Mouse (Mus musculus) stomach, embryonic 16.5 days (tissue): ENCODE measurements around the gene Ptcd3. TPM values are rescaled to one million over a fixed set of nuclear protein-coding genes. Genes with fewer than 3 reads are reported as not detected.

Experiments used
- ATAC-seq: fragments of 200-750 bp; cut with Nextera tagmentation; 2 replicates; pipeline ENCODE4 v1.8.0; 2017; ENCODE audit warnings: moderate number of reproducible peaks, moderate TSS enrichment; ENCODE audit not compliant: insufficient read depth, low FRiP score
- H3K27ac ChIP-seq: fragments of 300-500 bp; sonication (generic); 2 replicates; pipeline ENCODE4 v1.5.1; 2014; ENCODE audit warnings: low read length
- H3K27me3 ChIP-seq: fragments of 300-500 bp; sonication (generic); 2 replicates; pipeline ENCODE4 v1.6.1; 2014; ENCODE audit warnings: low read length, control low read depth, mixed read lengths; ENCODE audit not compliant: control insufficient read depth, insufficient read depth
- H3K36me3 ChIP-seq: fragments of 300-500 bp; sonication (generic); 2 replicates; pipeline ENCODE4 v1.6.1; 2014; ENCODE audit warnings: low read length; ENCODE audit not compliant: control insufficient read depth, insufficient read depth
- H3K4me1 ChIP-seq: fragments of 300-500 bp; sonication (generic); 2 replicates; pipeline ENCODE4 v1.6.1; 2014; ENCODE audit warnings: low read length, control low read depth, mixed read lengths; ENCODE audit not compliant: control insufficient read depth, insufficient read depth
- H3K4me2 ChIP-seq: fragments of 300-500 bp; sonication (generic); 2 replicates; pipeline ENCODE4 v1.6.1; 2014; ENCODE audit warnings: low read depth, low read length, mixed read lengths
- H3K4me3 ChIP-seq: fragments of 300-500 bp; sonication (generic); replicated peaks from 2 replicates; pipeline ENCODE4 v1.5.1; 2014; ENCODE audit warnings: mild to moderate bottlenecking, low read length
- H3K9ac ChIP-seq: fragments of 300-500 bp; sonication (generic); 2 replicates; pipeline ENCODE4 v1.6.1; 2014; ENCODE audit warnings: low read length
- H3K9me3 ChIP-seq: fragments of 300-500 bp; sonication (generic); replicated peaks from 2 replicates; pipeline ENCODE4 v1.6.1; 2016; ENCODE audit warnings: low read length, control low read depth; ENCODE audit not compliant: control insufficient read depth
- WGBS: fragments of 180-500 bp; shearing (Covaris S2); extraction: QIAGEN DNeasy Blood & Tissue Kit; methylation state at CpG from one replicate; pipeline ENCODE4 v1.1.7; 2014; 5-methylcytosine and 5-hydroxymethylcytosine counted together
- polyA plus RNA-seq: library from polyadenylated mRNA; unstranded; fragments of >200 nt; fragmentation: Nextera tagmentation; extraction: Ambion mirVana; gene quantifications from 2 replicates; pipeline ENCODE4 v1.2.1, GENCODE M21; 2015

Gene Ptcd3
- 88.1 and 90.8 TPM in 2 replicates for polyA plus RNA-seq

GRCm38 (mm10) chr6:71908481-71909381 lies at the start of gene Ptcd3, which contains the start of gene Polr1a:
TSS of gene Ptcd3 (minus strand) at chr6:71908750.
TSS of gene Polr1a (plus strand) at chr6:71909053.
- peak within 1 kb of the TSS; percentile 82 for H3K4me2 ChIP-seq
- peaks cover 9% of the 10 kb centered on the region; the same call in 1 of the 2 replicates for H3K36me3 ChIP-seq
- peak; percentile 88 for ATAC-seq
- H3K9ac ChIP-seq = peak within 1 kb of the TSS; percentile 81
- H3K4me3 ChIP-seq = peak within 1 kb of the TSS; percentile 97
- no peaks in the 10 kb centered on the region for H3K27me3 ChIP-seq
- H3K4me1 ChIP-seq = peaks cover 3% of the 10 kb centered on the region
- peak within 1 kb of the TSS; percentile 81 for H3K27ac ChIP-seq
- H3K9me3 ChIP-seq = no peaks in the 10 kb centered on the region
- WGBS = under 1% methylated on average over 58 of the region's 58 CpGs

DNA sequence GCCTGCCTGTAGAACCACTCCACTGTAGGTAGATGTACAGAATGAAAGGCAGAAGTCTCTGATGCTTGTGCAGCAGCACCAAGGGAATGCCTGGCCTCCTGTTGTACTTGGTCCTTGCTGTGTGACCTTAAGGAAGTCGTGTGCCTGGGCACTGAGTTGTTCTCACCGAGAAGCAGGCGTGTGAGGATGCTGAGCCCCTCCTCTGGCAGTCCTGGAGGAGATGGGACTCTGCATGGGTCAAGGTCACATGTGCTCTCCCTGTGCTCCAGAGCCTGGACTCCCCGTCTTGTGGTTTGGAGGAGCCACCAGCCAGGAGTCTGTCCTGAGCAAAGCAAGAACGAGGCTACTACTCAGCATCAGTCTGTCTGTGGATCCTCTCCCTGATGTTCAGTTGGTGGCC lies 42.6 kb upstream of the Ptcd3 start:
- no peaks in the 10 kb centered on the region for H3K4me1 ChIP-seq
- no peak overlapping the region for H3K9ac ChIP-seq
- H3K27me3 ChIP-seq = no peaks in the 10 kb centered on the region
- no peaks in the 10 kb centered on the region for H3K36me3 ChIP-seq
- ATAC-seq = no peak
- no peak overlapping the region for H3K4me2 ChIP-seq
- H3K9me3 ChIP-seq = no peaks in the 10 kb centered on the region
- H3K4me3 ChIP-seq = no peak overlapping the region
- 86% methylated on average over 5 of the region's 5 CpGs for WGBS
- no peak overlapping the region for H3K27ac ChIP-seq

GRCm38 (mm10) chr6:71950592-71950991 lies 42.0 kb upstream of the Ptcd3 start:
- Histone ChIP-seq H3K36me3 (no peaks in the 10 kb centered on the region), H3K4me3 (no peak overlapping the region), H3K9ac (no peak overlapping the region), H3K9me3 (no peaks in the 10 kb centered on the region), H3K4me1 (no peaks in the 10 kb centered on the region), H3K27ac (no peak overlapping the region), H3K27me3 (no peaks in the 10 kb centered on the region), H3K4me2 (no peak overlapping the region)
- WGBS = 67% methylated on average over 3 of the region's 3 CpGs
- ATAC-seq = no peak

- Histone ChIP-seq H3K27ac (no peak overlapping the region), H3K9ac (no peak overlapping the region), H3K9me3 (no peaks in the 10 kb centered on the region), H3K27me3 (no peaks in the 10 kb centered on the region), H3K36me3 (no peaks in the 10 kb centered on the region), H3K4me3 (no peak overlapping the region), H3K4me1 (no peaks in the 10 kb centered on the region), H3K4me2 (no peak overlapping the region)
- ATAC-seq = no peak
- WGBS = 79% methylated on average over 3 of the region's 3 CpGs
These were observed 41.2 kb upstream of the Ptcd3 start for GRCm38 (mm10) chr6:71949721-71950120.

DNA sequence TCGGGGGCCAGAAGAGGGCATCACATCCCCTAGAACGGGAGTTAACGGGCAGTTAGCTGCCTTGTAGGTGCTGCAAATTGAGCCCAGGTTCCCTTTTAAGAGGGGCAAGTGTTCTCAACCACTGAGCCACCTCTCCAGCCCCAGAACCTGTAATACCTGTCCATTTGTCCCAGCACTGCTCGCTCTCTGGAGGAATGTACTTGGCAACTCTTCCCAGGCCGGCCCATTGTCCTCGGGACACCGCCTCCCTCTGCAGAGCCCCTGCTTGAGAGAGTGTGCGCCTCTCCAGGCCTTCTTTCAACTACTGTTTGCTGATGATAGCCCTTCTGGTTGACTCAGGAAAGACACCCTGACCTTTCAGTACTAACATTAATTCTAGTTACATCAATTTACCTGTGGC lies 37.6 kb upstream of the Ptcd3 start:
- Histone ChIP-seq H3K4me1 (no peaks in the 10 kb centered on the region), H3K27me3 (no peaks in the 10 kb centered on the region), H3K9ac (no peak overlapping the region), H3K9me3 (no peaks in the 10 kb centered on the region), H3K27ac (no peak overlapping the region), H3K4me2 (no peak overlapping the region), H3K36me3 (peaks cover 8% of the 10 kb centered on the region; the same call in 1 of the 2 replicates), H3K4me3 (no peak overlapping the region)
- peak; percentile 17; the same call in 1 of the 2 replicates for ATAC-seq
- 73% methylated on average over 8 of the region's 8 CpGs for WGBS

GRCm38 (mm10) chr6:71945101-71945500 lies 36.6 kb upstream of the Ptcd3 start:
- Histone ChIP-seq H3K4me3 (no peak overlapping the region), H3K4me2 (no peak overlapping the region), H3K9ac (no peak overlapping the region), H3K4me1 (no peaks in the 10 kb centered on the region), H3K9me3 (no peaks in the 10 kb centered on the region), H3K27me3 (no peaks in the 10 kb centered on the region), H3K36me3 (peaks cover 8% of the 10 kb centered on the region; the same call in 1 of the 2 replicates), H3K27ac (no peak overlapping the region)
- 79% methylated on average over 6 of the region's 6 CpGs for whole genome bisulfite sequencing
- no peak for ATAC-seq

- H3K36me3 ChIP-seq = peaks cover 8% of the 10 kb centered on the region; the same call in 1 of the 2 replicates
These were observed 32.4 kb upstream of the Ptcd3 start for GRCm38 (mm10) chr6:71940912-71941311.

GRCm38 (mm10) chr6:71935737-71936136 lies 27.2 kb upstream of the Ptcd3 start:
- Histone ChIP-seq H3K36me3 (peaks cover 9% of the 10 kb centered on the region), H3K4me3 (no peak overlapping the region), H3K9me3 (no peaks in the 10 kb centered on the region), H3K9ac (no peak overlapping the region), H3K4me2 (no peak overlapping the region), H3K27me3 (no peaks in the 10 kb centered on the region), H3K27ac (peak overlapping the region; percentile 21; the same call in 1 of the 2 replicates), H3K4me1 (no peaks in the 10 kb centered on the region)
- no peak for ATAC-seq
- WGBS = 64% methylated on average over 2 of the region's 2 CpGs

More at GRCm38 (mm10) chr6:71940912-71941311, 32.4 kb upstream of the Ptcd3 start:
- Histone ChIP-seq H3K4me2 (no peak overlapping the region), H3K9me3 (no peaks in the 10 kb centered on the region), H3K4me3 (no peak overlapping the region), H3K9ac (no peak overlapping the region), H3K27ac (no peak overlapping the region), H3K27me3 (no peaks in the 10 kb centered on the region), H3K4me1 (no peaks in the 10 kb centered on the region)
- 73% methylated on average over 6 of the region's 6 CpGs for WGBS
- no peak for ATAC-seq

- no peak for ATAC-seq
- peaks cover 17% of the 10 kb centered on the region for H3K36me3 ChIP-seq
- peak overlapping the region; percentile 47; the same call in 1 of the 2 replicates for H3K27ac ChIP-seq
- no peaks in the 10 kb centered on the region for H3K9me3 ChIP-seq
- H3K4me3 ChIP-seq = no peak overlapping the region
- H3K27me3 ChIP-seq = no peaks in the 10 kb centered on the region
- H3K4me2 ChIP-seq = no peak overlapping the region
- no peak overlapping the region for H3K9ac ChIP-seq
- H3K4me1 ChIP-seq = no peaks in the 10 kb centered on the region
- WGBS = 45% methylated on average over 2 of the region's 2 CpGs
These were observed 25.6 kb upstream of the Ptcd3 start for GRCm38 (mm10) chr6:71934081-71934556.
